Mouse (Mus musculus) embryonic fibroblast, embryonic 13.5 days (primary cell): ENCODE results near the gene Gucy2g.

ENCODE experiments used
- CTCF ChIP-seq: IDR thresholded peaks from 2 replicates; pipeline ENCODE4 v1.5.1; 2011; ENCODE audit warnings: mild to moderate bottlenecking, control low read depth, low read length, moderate library complexity, borderline replicate concordance; ENCODE audit not compliant: insufficient read depth
- POLR2A ChIP-seq: IDR thresholded peaks from 2 replicates; pipeline ENCODE4 v1.6.1; 2011; ENCODE audit warnings: low read depth, mild to moderate bottlenecking, control low read depth, low read length, moderate library complexity

DNA sequence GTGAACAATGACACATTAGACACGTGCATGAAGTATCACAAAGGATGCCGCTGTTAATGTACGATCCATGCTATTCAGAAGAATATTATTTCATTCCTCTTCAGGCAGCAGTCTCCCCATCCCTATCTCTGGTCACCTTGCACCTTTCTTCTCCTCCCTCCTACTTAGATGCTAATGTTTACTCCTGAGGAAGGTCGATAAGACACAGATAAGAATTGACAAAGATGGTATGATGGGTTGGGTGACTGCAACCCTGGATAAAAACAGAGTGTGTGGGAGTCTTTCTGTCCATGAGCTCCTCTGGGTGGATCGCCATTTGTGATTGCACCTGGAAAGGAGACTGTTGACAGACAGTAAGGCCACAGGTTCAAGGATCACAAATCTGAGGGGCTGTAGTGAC, 17.5 kb upstream of the Gucy2g start:
- TF ChIP-seq CTCF, result no peak
- no peak for TF ChIP-seq POLR2A
